Comparison of ENCODE assay signal across 8 mouse cellular contexts in the genomic region with DNA sequence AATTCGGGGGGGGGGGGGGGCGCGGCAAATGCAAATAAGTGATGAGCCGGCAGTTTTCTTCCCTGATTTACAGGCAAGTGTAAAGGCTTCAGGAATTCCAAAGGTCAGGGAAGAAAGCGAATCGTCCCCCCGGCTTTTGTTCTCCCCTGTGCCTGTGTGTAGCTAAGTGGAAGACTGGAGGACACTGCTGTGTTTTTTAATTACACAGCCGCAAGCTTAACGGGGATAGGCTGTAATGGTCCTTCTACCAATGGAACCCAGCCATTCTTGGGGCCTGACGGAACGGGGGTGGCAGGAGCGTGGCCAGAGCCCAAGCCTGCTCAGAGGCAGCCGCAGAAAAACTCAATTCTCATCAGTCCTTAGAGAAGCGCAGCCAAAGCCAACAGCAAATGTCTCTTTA. TPM values are rescaled to one million over a fixed set of nuclear protein-coding genes. Genes with fewer than 3 reads are reported as not detected.
A peak's percentile ranks its signal among the peaks of the same experiment; 100 is the strongest.
DNase-seq lines count a peak whose midpoint lies in the region; ATAC-seq and TF ChIP-seq lines count a peak whose summit lies in the region.

No protein-coding gene starts in this region.

- peak; percentile 74 for DNase-seq in cerebellum, postnatal 10 days
- no peak for DNase-seq in lung, adult 18-20 months
- DNase-seq in liver, embryonic 13.5 days = no peak
- no peak for DNase-seq in stomach, postnatal 0 days (ENCODE audit: low spot score)
- DNase-seq in spleen, postnatal 36 days (ENCODE audit: low spot score in 2 of 2) = no peak

- H3K36me3 ChIP-seq in lung, embryonic 16.5 days (ENCODE audit: control insufficient read depth, insufficient read depth, low read length) = no peaks in the 10 kb centered on the region
- peaks cover 6% of the 10 kb centered on the region for H3K36me3 ChIP-seq in hindbrain, embryonic 13.5 days
- peaks cover 18% of the 10 kb centered on the region for H3K36me3 ChIP-seq in liver, embryonic 13.5 days
- no peaks in the 10 kb centered on the region for H3K36me3 ChIP-seq in stomach, postnatal 0 days (ENCODE audit: control insufficient read depth, insufficient read depth, low read length)

- H3K27me3 ChIP-seq in lung, embryonic 16.5 days (ENCODE audit: control insufficient read depth, insufficient read depth, low read depth, low read length) = peaks cover 16% of the 10 kb centered on the region; the same call in 1 of the 2 replicates
- H3K27me3 ChIP-seq in hindbrain, embryonic 13.5 days = 0 out of 2 replicates have a peak, but pooled peaks cover 3% of the 10 kb centered on the region
- no peaks in the 10 kb centered on the region for H3K27me3 ChIP-seq in liver, embryonic 13.5 days
- H3K27me3 ChIP-seq in stomach, postnatal 0 days (ENCODE audit: control insufficient read depth, insufficient read depth, low read length) = no peaks in the 10 kb centered on the region

- 16% methylated on average over 14 of the region's 14 CpGs for WGBS in lung, embryonic 16.5 days
- whole genome bisulfite sequencing in hindbrain, embryonic 13.5 days = 3% methylated on average over 14 of the region's 14 CpGs
- 33% methylated on average over 14 of the region's 14 CpGs for WGBS in liver, embryonic 13.5 days (ENCODE audit: insufficient replicate concordance)
- 18% methylated on average over 14 of the region's 14 CpGs for WGBS in stomach, postnatal 0 days

- no peak for TF ChIP-seq EP300 in stomach, postnatal 0 days (optimal IDR thresholded peaks at IDR 0.05)

- H3K9ac ChIP-seq in lung, embryonic 16.5 days (ENCODE audit: low read length) = peak overlapping the region; percentile 83
- peak overlapping the region; percentile 91 for H3K9ac ChIP-seq in hindbrain, embryonic 13.5 days
- H3K9ac ChIP-seq in liver, embryonic 13.5 days = peak overlapping the region; percentile 98
- no peak overlapping the region for H3K9ac ChIP-seq in stomach, postnatal 0 days (ENCODE audit: low read length)

- H3K4me2 ChIP-seq in lung, embryonic 16.5 days (ENCODE audit: low read depth, low read length) = peak overlapping the region; percentile 93
- H3K4me2 ChIP-seq in hindbrain, embryonic 13.5 days = peak overlapping the region; percentile 82
- peak overlapping the region; percentile 99 for H3K4me2 ChIP-seq in liver, embryonic 13.5 days
- peak overlapping the region; percentile 94 for H3K4me2 ChIP-seq in stomach, postnatal 0 days (replicated peaks; ENCODE audit: low read depth)

- H3K9me3 ChIP-seq in lung, embryonic 16.5 days (ENCODE audit: control insufficient read depth, low read length) = no peaks in the 10 kb centered on the region
- H3K9me3 ChIP-seq in hindbrain, embryonic 13.5 days = no peaks in the 10 kb centered on the region
- H3K9me3 ChIP-seq in liver, embryonic 13.5 days (replicated peaks) = no peaks in the 10 kb centered on the region
- H3K9me3 ChIP-seq in stomach, postnatal 0 days (ENCODE audit: control insufficient read depth, low read length) = no peaks in the 10 kb centered on the region

- TF ChIP-seq CTCF in stomach, postnatal 0 days (IDR thresholded peaks at IDR 0.05; ENCODE audit: low read depth) = no peak

- ATAC-seq in cerebellum, adult (ENCODE audit: insufficient number of reproducible peaks, low FRiP score, low TSS enrichment) = no peak
- ATAC-seq in lung, embryonic 16.5 days (ENCODE audit: low read depth) = no peak
- no peak for ATAC-seq in hindbrain, embryonic 13.5 days (ENCODE audit: low FRiP score)
- ATAC-seq in liver, embryonic 13.5 days (ENCODE audit: low read depth) = no peak
- ATAC-seq in stomach, postnatal 0 days (ENCODE audit: low FRiP score, low TSS enrichment) = no peak

- H3K27ac ChIP-seq in lung, embryonic 16.5 days (ENCODE audit: low read length) = no peak overlapping the region; the same call in 1 of the 2 replicates
- H3K27ac ChIP-seq in hindbrain, embryonic 13.5 days = 0 out of 2 replicates have a peak overlapping the region, but pooled peaks have one; percentile 41
- peak overlapping the region; percentile 94 for H3K27ac ChIP-seq in liver, embryonic 13.5 days
- H3K27ac ChIP-seq in stomach, postnatal 0 days (replicated peaks) = 0 out of 2 replicates have a peak overlapping the region, but pooled peaks have one; percentile 4

- H3K4me3 ChIP-seq in lung, embryonic 16.5 days (ENCODE audit: low read length) = peak overlapping the region; percentile 77
- H3K4me3 ChIP-seq in hindbrain, embryonic 13.5 days = peak overlapping the region; percentile 78
- peak overlapping the region; percentile 92 for H3K4me3 ChIP-seq in liver, embryonic 13.5 days (replicated peaks)
- H3K4me3 ChIP-seq in stomach, postnatal 0 days (ENCODE audit: low read depth, low read length) = peak overlapping the region; percentile 64

- peaks cover 11% of the 10 kb centered on the region for H3K4me1 ChIP-seq in lung, embryonic 16.5 days (replicated peaks; ENCODE audit: control insufficient read depth, insufficient read depth, low read length)
- H3K4me1 ChIP-seq in hindbrain, embryonic 13.5 days (replicated peaks) = peaks cover 51% of the 10 kb centered on the region
- H3K4me1 ChIP-seq in liver, embryonic 13.5 days (replicated peaks) = peaks cover 62% of the 10 kb centered on the region
- H3K4me1 ChIP-seq in stomach, postnatal 0 days (replicated peaks; ENCODE audit: control insufficient read depth, insufficient read depth) = no peaks in the 10 kb centered on the region

RNA-seq across cellular contexts. Expression of a gene that starts 1.9 kb away (rescaled TPM):
- 18.8 and 20.2 TPM in 2 replicates for polyA plus RNA-seq in lung, embryonic 16.5 days (2015; fragmentation: Nextera tagmentation; extraction: Ambion mirVana)
- polyA plus RNA-seq in hindbrain, embryonic 13.5 days (2015; fragmentation: Nextera tagmentation; extraction: Ambion mirVana) = 12.9 and 13.8 TPM in 2 replicates
- polyA plus RNA-seq in liver, embryonic 13.5 days (2015; fragmentation: Nextera tagmentation; extraction: Ambion mirVana) = 5.4 and 5.8 TPM in 2 replicates
- polyA plus RNA-seq in stomach, postnatal 0 days (2015; fragmentation: Nextera tagmentation; extraction: Ambion mirVana) = 5.7 and 6.0 TPM in 2 replicates

RNA-seq across cellular contexts. Expression of a gene that starts 56.6 kb away (rescaled TPM):
- polyA plus RNA-seq in lung, embryonic 16.5 days (2015; fragmentation: Nextera tagmentation; extraction: Ambion mirVana) = 28.8 and 30.4 TPM in 2 replicates
- 28.2 and 29.5 TPM in 2 replicates for polyA plus RNA-seq in hindbrain, embryonic 13.5 days (2015; fragmentation: Nextera tagmentation; extraction: Ambion mirVana)
- 19.1 and 25.9 TPM in 2 replicates for polyA plus RNA-seq in liver, embryonic 13.5 days (2015; fragmentation: Nextera tagmentation; extraction: Ambion mirVana)
- polyA plus RNA-seq in stomach, postnatal 0 days (2015; fragmentation: Nextera tagmentation; extraction: Ambion mirVana) = 14.3 and 16.8 TPM in 2 replicates

Comparison
In these comparisons a context has a peak if more than half of its experiments do, and no peak if none do; other contexts are left out.
1. DNase-seq: peak in cerebellum, postnatal 10 days (2 of 2); none in lung, adult 18-20 months (0 of 2), liver, embryonic 13.5 days (single experiment), stomach, postnatal 0 days (single experiment) and spleen, postnatal 36 days (0 of 2).
2. Peak in every context shown above with its lines, with median percentiles within 50 percentile points of each other: H3K4me2 ChIP-seq and H3K4me3 ChIP-seq.